Mouse (Mus musculus): ENCODE data around the gene Nr2c2ap.

DNA sequence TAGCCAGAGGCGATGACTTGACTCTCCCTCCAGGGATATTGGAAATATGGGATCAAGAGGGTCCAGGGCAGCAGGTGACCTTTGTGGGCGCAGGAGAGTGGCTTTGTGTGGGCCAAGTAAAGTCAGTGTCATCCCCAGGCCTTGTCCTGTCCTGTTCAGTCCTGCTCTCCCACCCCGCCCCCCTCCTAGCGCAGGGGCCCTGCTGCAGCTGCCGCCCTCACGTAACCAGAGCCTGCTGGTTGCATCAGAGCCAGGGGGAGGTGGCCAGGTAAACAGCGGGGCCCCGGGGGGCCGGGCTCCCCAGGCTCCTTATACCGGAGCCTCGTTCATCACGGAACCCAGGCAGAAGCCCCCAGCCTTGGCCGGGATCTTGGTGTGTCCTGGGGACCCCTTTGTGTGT, 19.0 kb downstream of the Nr2c2ap start:
- TF ChIP-seq CTCF (IDR thresholded peaks at IDR 0.05) (no peak), EP300 (IDR thresholded peaks at IDR 0.05) (no peak)
